Mouse (Mus musculus) midbrain, embryonic 13.5 days (tissue): ENCODE measurements around the gene Aldh3b2. TPM values are rescaled to one million over a fixed set of nuclear protein-coding genes. Genes with fewer than 3 reads are reported as not detected.

Experiments used
- ATAC-seq: fragments of 200-750 bp; cut with Nextera tagmentation; 2 replicates; pipeline ENCODE4 v1.8.0; 2017; ENCODE audit warnings: mild to moderate bottlenecking, moderate TSS enrichment, moderate library complexity
- H3K27ac ChIP-seq: fragments of 300-500 bp; sonication (generic); 2 replicates; pipeline ENCODE4 v1.5.1; 2015; ENCODE audit warnings: inconsistent platforms, mild to moderate bottlenecking, moderate library complexity
- H3K27me3 ChIP-seq: fragments of 300-500 bp; sonication (generic); 2 replicates; pipeline ENCODE4 v1.6.1; 2015; ENCODE audit warnings: mild to moderate bottlenecking, inconsistent platforms
- H3K36me3 ChIP-seq: fragments of 300-500 bp; sonication (generic); 2 replicates; pipeline ENCODE4 v1.6.1; 2015; ENCODE audit warnings: mild to moderate bottlenecking, inconsistent platforms
- H3K4me1 ChIP-seq: fragments of 300-500 bp; sonication (generic); replicated peaks from 2 replicates; pipeline ENCODE4 v1.6.1; 2015; ENCODE audit warnings: inconsistent platforms
- H3K4me2 ChIP-seq: fragments of 300-500 bp; sonication (generic); replicated peaks from 2 replicates; pipeline ENCODE4 v1.6.1; 2015; ENCODE audit warnings: moderate library complexity, mild to moderate bottlenecking, inconsistent platforms
- H3K4me3 ChIP-seq: fragments of 300-500 bp; sonication (generic); replicated peaks from 2 replicates; pipeline ENCODE4 v1.5.1; 2015; ENCODE audit warnings: mild to moderate bottlenecking, inconsistent platforms
- H3K9ac ChIP-seq: fragments of 300-500 bp; sonication (generic); replicated peaks from 2 replicates; pipeline ENCODE4 v1.6.1; 2015; ENCODE audit warnings: mild to moderate bottlenecking, inconsistent platforms
- H3K9me3 ChIP-seq: fragments of 300-500 bp; sonication (generic); 2 replicates; pipeline ENCODE4 v1.6.1; 2016; ENCODE audit warnings: mild to moderate bottlenecking, inconsistent platforms
- WGBS: fragments of 180-500 bp; shearing (Covaris S2); methylation state at CpG from one replicate; pipeline ENCODE4 v1.1.7; 2015; 5-methylcytosine and 5-hydroxymethylcytosine counted together
- polyA plus RNA-seq: library from polyadenylated mRNA; unstranded; fragments of >200 nt; fragmentation: Nextera tagmentation; extraction: Ambion mirVana; gene quantifications from 2 replicates; pipeline ENCODE4 v1.2.1, GENCODE M21; 2015

Gene Aldh3b2
- polyA plus RNA-seq, 1 experiment from 2014 or later, result 0.09 TPM

GRCm38 (mm10) chr19:3931716-3932115 lies 40.4 kb upstream of the Aldh3b2 start:
- Histone ChIP-seq H3K9ac (no peak overlapping the region), H3K36me3 (no peaks in the 10 kb centered on the region), H3K4me1 (peaks cover 29% of the 10 kb centered on the region), H3K9me3 (no peaks in the 10 kb centered on the region), H3K27me3 (peaks cover 12% of the 10 kb centered on the region), H3K4me2 (no peak overlapping the region), H3K27ac (no peak overlapping the region), H3K4me3 (no peak overlapping the region)
- no peak for ATAC-seq
- 92% methylated on average over 9 of the region's 9 CpGs for WGBS

- Histone ChIP-seq H3K4me2 (peak within 1 kb of the TSS; percentile 59), H3K36me3 (no peaks in the 10 kb centered on the region), H3K4me3 (peak within 1 kb of the TSS; percentile 35), H3K27me3 (peaks cover 17% of the 10 kb centered on the region), H3K27ac (no peak within 1 kb of the TSS), H3K4me1 (peaks cover 19% of the 10 kb centered on the region), H3K9ac (peak within 1 kb of the TSS; percentile 48), H3K9me3 (no peaks in the 10 kb centered on the region)
- peak; percentile 86 for ATAC-seq
- WGBS, result 5% methylated on average over 41 of the region's 42 CpGs
Observed at GRCm38 (mm10) chr19:3935032-3935895, 36.9 kb upstream of the Aldh3b2 start, which contains the start of gene Unc93b1. TSS of gene Unc93b1 (plus strand) at chr19:3935186.

GRCm38 (mm10) chr19:3935896-3936850 lies 36.0 kb upstream of the Aldh3b2 start:
- H3K4me3 ChIP-seq, result peak overlapping the region; percentile 35
- no peak overlapping the region for H3K27ac ChIP-seq
- peak overlapping the region; percentile 59 for H3K4me2 ChIP-seq
- no peaks in the 10 kb centered on the region for H3K36me3 ChIP-seq
- peak overlapping the region; percentile 48 for H3K9ac ChIP-seq
- ATAC-seq, result 0 out of 2 replicates have a peak, but pooled peaks have one; percentile 45
- H3K4me1 ChIP-seq, result peaks cover 14% of the 10 kb centered on the region
- WGBS, result 8% methylated on average over 22 of the region's 22 CpGs
- no peaks in the 10 kb centered on the region for H3K9me3 ChIP-seq
- peaks cover 17% of the 10 kb centered on the region for H3K27me3 ChIP-seq

GRCm38 (mm10) chr19:3942315-3942714 lies 29.8 kb upstream of the Aldh3b2 start:
- WGBS, result 86% methylated on average over 7 of the region's 7 CpGs
- no peak for ATAC-seq

GRCm38 (mm10) chr19:3942986-3943735 lies 29.0 kb upstream of the Aldh3b2 start:
- Histone ChIP-seq H3K27ac (no peak overlapping the region), H3K4me1 (peaks cover 3% of the 10 kb centered on the region), H3K9me3 (no peaks in the 10 kb centered on the region), H3K4me2 (peak overlapping the region; percentile 21; the same call in 1 of the 2 replicates), H3K27me3 (peaks cover 11% of the 10 kb centered on the region), H3K36me3 (no peaks in the 10 kb centered on the region), H3K9ac (no peak overlapping the region), H3K4me3 (no peak overlapping the region)
- no peak for ATAC-seq
- 26% methylated on average over 27 of the region's 27 CpGs for WGBS

More at GRCm38 (mm10) chr19:3942315-3942714, 29.8 kb upstream of the Aldh3b2 start:
- H3K9ac ChIP-seq, result no peak overlapping the region
- H3K9me3 ChIP-seq, result no peaks in the 10 kb centered on the region
- no peak overlapping the region for H3K4me3 ChIP-seq
- H3K4me2 ChIP-seq, result no peak overlapping the region
- H3K27me3 ChIP-seq, result peaks cover 11% of the 10 kb centered on the region
- H3K27ac ChIP-seq, result no peak overlapping the region
- H3K36me3 ChIP-seq, result no peaks in the 10 kb centered on the region
- peaks cover 3% of the 10 kb centered on the region for H3K4me1 ChIP-seq

GRCm38 (mm10) chr19:3945872-3946564 lies 26.1 kb upstream of the Aldh3b2 start:
- Histone ChIP-seq H3K9ac (no peak overlapping the region), H3K4me1 (peaks cover 3% of the 10 kb centered on the region), H3K4me2 (no peak overlapping the region), H3K9me3 (no peaks in the 10 kb centered on the region), H3K27me3 (peaks cover 11% of the 10 kb centered on the region), H3K27ac (no peak overlapping the region), H3K36me3 (no peaks in the 10 kb centered on the region), H3K4me3 (no peak overlapping the region)
- ATAC-seq, result no peak
- 38% methylated on average over 10 of the region's 10 CpGs for WGBS

- Histone ChIP-seq H3K27ac (no peak overlapping the region), H3K4me1 (peaks cover 3% of the 10 kb centered on the region), H3K9ac (no peak overlapping the region), H3K36me3 (no peaks in the 10 kb centered on the region), H3K4me2 (no peak overlapping the region), H3K4me3 (no peak overlapping the region), H3K27me3 (peaks cover 11% of the 10 kb centered on the region), H3K9me3 (no peaks in the 10 kb centered on the region)
- ATAC-seq, result peak; percentile 84
- 11% methylated on average over 2 of the region's 2 CpGs for WGBS
Observed at GRCm38 (mm10) chr19:3946715-3947114, 25.4 kb upstream of the Aldh3b2 start.

- H3K27ac ChIP-seq, result no peak overlapping the region
- no peak for ATAC-seq
- H3K27me3 ChIP-seq, result peaks cover 11% of the 10 kb centered on the region
- no peak overlapping the region for H3K4me3 ChIP-seq
- no peaks in the 10 kb centered on the region for H3K36me3 ChIP-seq
- H3K4me1 ChIP-seq, result peaks cover 3% of the 10 kb centered on the region
- H3K9me3 ChIP-seq, result no peaks in the 10 kb centered on the region
- 76% methylated on average over 3 of the region's 3 CpGs for WGBS
- H3K4me2 ChIP-seq, result no peak overlapping the region
- H3K9ac ChIP-seq, result no peak overlapping the region
Observed at GRCm38 (mm10) chr19:3947813-3948212, 24.3 kb upstream of the Aldh3b2 start.

- H3K9me3 ChIP-seq, result no peaks in the 10 kb centered on the region
- ATAC-seq, result no peak
- H3K9ac ChIP-seq, result no peak overlapping the region
- no peak overlapping the region for H3K4me2 ChIP-seq
- H3K27ac ChIP-seq, result no peak overlapping the region
- H3K4me3 ChIP-seq, result no peak overlapping the region
- H3K36me3 ChIP-seq, result no peaks in the 10 kb centered on the region
- WGBS, result 76% methylated on average over 14 of the region's 14 CpGs
- no peaks in the 10 kb centered on the region for H3K4me1 ChIP-seq
- peaks cover 6% of the 10 kb centered on the region; the same call in 1 of the 2 replicates for H3K27me3 ChIP-seq
Observed at GRCm38 (mm10) chr19:3948546-3948945, 23.6 kb upstream of the Aldh3b2 start.

- Histone ChIP-seq H3K4me2 (no peak overlapping the region), H3K27me3 (no peaks in the 10 kb centered on the region), H3K4me3 (no peak overlapping the region), H3K9me3 (no peaks in the 10 kb centered on the region), H3K36me3 (no peaks in the 10 kb centered on the region), H3K27ac (no peak overlapping the region), H3K4me1 (no peaks in the 10 kb centered on the region), H3K9ac (no peak overlapping the region)
- no peak for ATAC-seq
- WGBS, result 73% methylated on average over 3 of the region's 3 CpGs
Observed at GRCm38 (mm10) chr19:3950331-3950730, 21.8 kb upstream of the Aldh3b2 start.

- H3K4me1 ChIP-seq, result no peaks in the 10 kb centered on the region
- ATAC-seq, result no peak
Observed at GRCm38 (mm10) chr19:3951461-3951860, 20.7 kb upstream of the Aldh3b2 start.

More at GRCm38 (mm10) chr19:3951461-3951860, 20.7 kb upstream of the Aldh3b2 start:
- Histone ChIP-seq H3K27me3 (0 out of 2 replicates have a peak, but pooled peaks cover under 1% of the 10 kb centered on the region), H3K36me3 (no peaks in the 10 kb centered on the region), H3K27ac (no peak overlapping the region), H3K4me2 (no peak overlapping the region), H3K4me3 (no peak overlapping the region), H3K9me3 (no peaks in the 10 kb centered on the region), H3K9ac (no peak overlapping the region)
